Mouse (Mus musculus) liver, embryonic 14.5 days (tissue): ENCODE measurements around the gene Antxrl. TPM values are rescaled to one million over a fixed set of nuclear protein-coding genes. Genes with fewer than 3 reads are reported as not detected.
A peak's percentile ranks its signal among the peaks of the same experiment; 100 is the strongest.

Experiments used
- ATAC-seq: fragments of 200-750 bp; cut with Nextera tagmentation; 2 replicates; pipeline ENCODE4 v1.8.0; 2017; ENCODE audit warnings: moderate number of reproducible peaks, mild to moderate bottlenecking, moderate library complexity; ENCODE audit not compliant: insufficient read depth
- DNase-seq, 3 experiments: peaks; one replicate each; pipeline ENCODE4 v3.0.0-alpha.2; 2012 to 2013; ENCODE audit warnings: low read depth in 3 of 3, low spot score in 3 of 3
- H3K27ac ChIP-seq: fragments of 300-500 bp; sonication (generic); 2 replicates; pipeline ENCODE4 v1.5.1; 2014; ENCODE audit warnings: moderate library complexity, mild to moderate bottlenecking, control low read depth, inconsistent platforms
- H3K27me3 ChIP-seq: fragments of 300-500 bp; sonication (generic); 2 replicates; pipeline ENCODE4 v1.6.1; 2014; ENCODE audit warnings: mild to moderate bottlenecking, low read length, moderate library complexity; ENCODE audit not compliant: control insufficient read depth, insufficient read depth
- H3K36me3 ChIP-seq: fragments of 300-500 bp; sonication (generic); replicated peaks from 2 replicates; pipeline ENCODE4 v1.6.1; 2014; ENCODE audit warnings: low read depth; ENCODE audit not compliant: control insufficient read depth, insufficient read depth
- H3K4me1 ChIP-seq, 2 experiments: fragments of 200-500 bp in 1 of 2; fragments of 300-500 bp in 1 of 2; sonication (generic) in 1 of 2; replicated peaks; 2 replicates each; pipeline ENCODE4 v1.6.1; 2012 to 2014; ENCODE audit warnings: antibody characterized with exemption in 1 of 2, inconsistent platforms in 1 of 2, low read length in 1 of 2; ENCODE audit not compliant: control insufficient read depth in 2 of 2, insufficient read depth in 2 of 2
- H3K4me2 ChIP-seq: fragments of 300-500 bp; sonication (generic); 2 replicates; pipeline ENCODE4 v1.6.1; 2014; ENCODE audit warnings: low read depth, mild to moderate bottlenecking, control low read depth, moderate library complexity
- H3K4me3 ChIP-seq, 2 experiments: fragments of 200-500 bp in 1 of 2; fragments of 300-500 bp in 1 of 2; sonication (generic) in 1 of 2; 2 replicates each; pipeline ENCODE4 v1.5.1; 2012 to 2014; ENCODE audit warnings: low read depth in 2 of 2, low read length in 2 of 2, mild to moderate bottlenecking in 2 of 2, control low read depth in 1 of 2, inconsistent platforms in 1 of 2, moderate library complexity in 1 of 2; ENCODE audit not compliant: insufficient read depth in 1 of 2
- H3K9ac ChIP-seq: fragments of 300-500 bp; sonication (generic); replicated peaks from 2 replicates; pipeline ENCODE4 v1.6.1; 2014; ENCODE audit warnings: mild to moderate bottlenecking, control low read depth, moderate library complexity
- H3K9me3 ChIP-seq: fragments of 300-500 bp; sonication (generic); 2 replicates; pipeline ENCODE4 v1.6.1; 2016; ENCODE audit warnings: low read length, mixed read lengths; ENCODE audit not compliant: control insufficient read depth
- CTCF ChIP-seq: IDR thresholded peaks from 2 replicates; pipeline ENCODE4 v1.5.1; 2016; ENCODE audit warnings: antibody characterized with exemption, low read depth, control low read depth
- EP300 ChIP-seq: IDR thresholded peaks from 2 replicates; pipeline ENCODE4 v1.6.1; 2016; ENCODE audit warnings: antibody characterized with exemption, low read depth
- WGBS: fragments of 180-500 bp; shearing (Covaris S2); extraction: QIAGEN DNeasy Blood & Tissue Kit; methylation state at CpG from one replicate; pipeline ENCODE4 v1.1.7; 2014; ENCODE audit not compliant: insufficient replicate concordance; 5-methylcytosine and 5-hydroxymethylcytosine counted together
- polyA plus RNA-seq, 2 experiments: library from polyadenylated mRNA; depleted of rRNA in 1 of 2; stranded (reverse) in 1 of 2; unstranded in 1 of 2; fragments of >200 nt; fragmentation: Nextera tagmentation in 1 of 2; extraction: Ambion mirVana in 1 of 2; gene quantifications; 2 replicates each; pipeline versions ENCODE4 v1.2.1 to v1.2.3; 2012 to 2014

The Antxrl gene
- polyA plus RNA-seq, 2 experiments, result not detected

DNA sequence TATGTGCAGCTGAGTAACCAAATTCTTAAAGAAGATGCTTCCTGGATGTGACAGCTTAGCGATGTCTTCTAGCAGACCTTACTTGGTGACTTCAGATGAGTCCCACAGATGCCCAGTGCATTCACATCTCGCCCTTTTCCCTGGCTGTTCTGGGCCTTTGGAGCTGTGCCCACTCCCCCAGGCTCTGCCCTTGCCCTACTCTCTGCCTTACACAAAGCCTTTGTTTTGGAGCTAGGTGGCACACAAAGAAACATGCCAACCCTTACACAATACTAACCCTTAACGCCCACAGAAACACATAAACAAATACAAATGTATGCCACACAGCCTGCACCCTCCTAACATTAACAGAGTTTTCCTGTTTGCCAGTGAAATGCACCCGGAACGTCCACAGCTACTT is 43.7 kb downstream of the Antxrl start:
- 46% methylated on average over 5 of the region's 5 CpGs for WGBS
- no peak for TF ChIP-seq CTCF
- TF ChIP-seq EP300, result no peak
- Histone ChIP-seq H3K27me3 (no peaks in the 10 kb centered on the region), H3K9ac (no peak overlapping the region), H3K36me3 (no peaks in the 10 kb centered on the region), H3K27ac (no peak overlapping the region), H3K4me2 (no peak overlapping the region), H3K9me3 (no peaks in the 10 kb centered on the region), H3K4me3 (no peak overlapping the region), H3K4me1 (no peaks in the 10 kb centered on the region)
- ATAC-seq (no peak), DNase-seq (no peak)

DNA sequence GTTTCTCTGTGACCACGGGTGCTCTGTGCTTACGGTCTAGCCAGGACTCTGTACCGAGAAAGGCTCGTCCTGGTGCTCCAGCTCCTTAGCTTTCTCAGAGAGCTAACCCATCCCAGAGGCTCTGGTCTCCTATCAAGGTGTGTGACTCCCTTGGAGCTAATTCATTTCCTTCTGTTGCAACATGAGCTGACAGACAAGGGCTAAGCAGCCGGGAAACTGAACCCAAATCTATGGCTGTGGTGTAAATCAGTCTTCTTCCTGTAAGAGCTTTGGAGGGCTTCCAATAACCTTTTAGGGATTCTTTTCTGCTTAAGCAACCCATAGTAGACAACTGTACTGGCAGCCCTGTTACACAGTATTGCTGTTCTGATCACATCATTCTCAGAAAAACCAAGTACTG is 50.1 kb downstream of the Antxrl start, which contains the start of gene A630023A22Rik:
TSS of gene A630023A22Rik (minus strand) at position 154 of the 400 bp plus-strand sequence.
- Histone ChIP-seq H3K27me3 (no peaks in the 10 kb centered on the region), H3K9me3 (no peaks in the 10 kb centered on the region), H3K4me1 (no peaks in the 10 kb centered on the region), H3K27ac (no peak within 1 kb of the TSS), H3K36me3 (no peaks in the 10 kb centered on the region), H3K9ac (no peak within 1 kb of the TSS), H3K4me3 (no peak within 1 kb of the TSS), H3K4me2 (no peak within 1 kb of the TSS)
- TF ChIP-seq EP300 (no peak), CTCF (no peak)
- ATAC-seq, result no peak
- DNase-seq, result no peak
- 68% methylated on average over 5 of the region's 5 CpGs for WGBS

DNA sequence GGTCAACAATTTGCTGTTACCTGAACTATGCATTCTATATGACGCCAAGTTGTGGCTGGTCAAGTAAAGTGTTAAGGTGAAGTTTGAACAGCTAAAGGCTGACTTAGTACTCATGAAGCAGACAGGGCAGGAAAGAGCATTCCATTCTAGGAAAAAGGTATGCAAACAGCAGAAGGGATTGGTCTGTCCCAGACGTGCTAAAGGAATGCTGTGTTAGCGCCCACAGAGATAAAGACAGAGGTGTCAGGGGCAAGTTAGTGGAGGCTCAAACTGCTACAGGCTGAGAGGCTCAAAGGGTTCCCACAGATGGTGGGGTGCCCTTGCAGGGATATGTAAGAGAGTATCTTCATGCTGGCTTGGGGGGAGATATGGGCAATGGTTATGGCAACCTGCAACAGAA is 51.3 kb downstream of the Antxrl start:
- H3K4me3 ChIP-seq, result no peak overlapping the region
- H3K9ac ChIP-seq, result no peak overlapping the region
- no peaks in the 10 kb centered on the region for H3K9me3 ChIP-seq
- H3K4me2 ChIP-seq, result no peak overlapping the region
- TF ChIP-seq CTCF, result no peak
- no peak for TF ChIP-seq EP300
- WGBS, result 58% methylated on average over 3 of the region's 3 CpGs
- H3K36me3 ChIP-seq, result no peaks in the 10 kb centered on the region
- H3K27ac ChIP-seq, result no peak overlapping the region
- H3K27me3 ChIP-seq, result no peaks in the 10 kb centered on the region
- DNase-seq (no peak), ATAC-seq (no peak)
- H3K4me1 ChIP-seq, result no peaks in the 10 kb centered on the region

GRCm38 (mm10) chr14:34104892-34105291 is 52.4 kb downstream of the Antxrl start:
- Histone ChIP-seq H3K9me3 (no peaks in the 10 kb centered on the region), H3K9ac (no peak overlapping the region), H3K4me1 (no peaks in the 10 kb centered on the region), H3K27me3 (no peaks in the 10 kb centered on the region), H3K27ac (no peak overlapping the region), H3K4me2 (no peak overlapping the region), H3K36me3 (no peaks in the 10 kb centered on the region), H3K4me3 (no peak overlapping the region)
- 18% methylated on average over 8 of the region's 8 CpGs for WGBS
- ATAC-seq (no peak), DNase-seq (peak in 2 of 3 experiments; percentile 4 to 12)
- TF ChIP-seq CTCF (peak; percentile 64), EP300 (no peak)

GRCm38 (mm10) chr14:34106389-34107062 is 54.0 kb downstream of the Antxrl start:
- no peak for DNase-seq
- H3K4me3 ChIP-seq, result no peak overlapping the region

More at GRCm38 (mm10) chr14:34106389-34107062, 54.0 kb downstream of the Antxrl start:
- Histone ChIP-seq H3K4me1 (no peaks in the 10 kb centered on the region), H3K9ac (no peak overlapping the region), H3K27me3 (no peaks in the 10 kb centered on the region), H3K27ac (no peak overlapping the region), H3K9me3 (no peaks in the 10 kb centered on the region), H3K36me3 (no peaks in the 10 kb centered on the region), H3K4me2 (no peak overlapping the region)
- peak; percentile 81 for TF ChIP-seq CTCF
- no peak for TF ChIP-seq EP300
- WGBS, result 47% methylated on average over 12 of the region's 12 CpGs
- ATAC-seq, result no peak
